Mouse (Mus musculus) small intestine, adult 2 months (tissue): ENCODE measurements at regions not wholly inside any gene's neighbourhood (a gene's known extent, or its start where the extent isn't known, plus 50 kb on each side); places are given as distances from the start of the nearest gene placed in this dataset.
"Not testable (repeated sequence)": the region's sequence is repeated elsewhere in the genome, so short reads cannot be mapped to it uniquely, and the experiment has no call there.

Experiments
- H3K27ac ChIP-seq: fragments of 200-500 bp; 2 replicates; pipeline ENCODE4 v1.5.1; 2012; ENCODE audit warnings: low read depth, low read length, control low read depth, inconsistent platforms; ENCODE audit not compliant: insufficient read depth
- H3K27me3 ChIP-seq: fragments of 200-500 bp; 2 replicates; pipeline ENCODE4 v1.6.1; 2012; ENCODE audit warnings: mild to moderate bottlenecking, moderate library complexity, low read length, inconsistent platforms; ENCODE audit not compliant: control insufficient read depth, insufficient read depth
- H3K36me3 ChIP-seq: fragments of 200-500 bp; 2 replicates; pipeline ENCODE4 v1.6.1; 2012; ENCODE audit warnings: mild to moderate bottlenecking, low read length, control low read depth, inconsistent platforms; ENCODE audit not compliant: control insufficient read depth, insufficient read depth
- H3K4me1 ChIP-seq: fragments of 200-500 bp; 2 replicates; pipeline ENCODE4 v1.6.1; 2012; ENCODE audit warnings: low read length, inconsistent platforms, mixed read lengths; ENCODE audit not compliant: control insufficient read depth, insufficient read depth, insufficient read length
- H3K4me3 ChIP-seq: fragments of 200-500 bp; 2 replicates; pipeline ENCODE4 v1.5.1; 2012; ENCODE audit warnings: low read depth, mild to moderate bottlenecking, control low read depth, inconsistent platforms, low read length, moderate library complexity
- CTCF ChIP-seq: fragments of 200-500 bp; IDR thresholded peaks from 2 replicates; pipeline ENCODE4 v1.5.1; 2012; ENCODE audit warnings: low read depth, mild to moderate bottlenecking, control low read depth, inconsistent platforms, low read length, moderate library complexity, mixed read lengths; ENCODE audit not compliant: insufficient replicate concordance, insufficient read length; ENCODE audit errors: extremely low read depth
- POLR2A ChIP-seq: fragments of 200-500 bp; IDR thresholded peaks from 2 replicates; pipeline ENCODE4 v1.6.1; 2012; ENCODE audit warnings: low read depth, mild to moderate bottlenecking, control low read depth, inconsistent platforms, low read length, moderate library complexity
- WGBS: fragments of 180-500 bp; shearing (Covaris S2); methylation state at CpG from one replicate; pipeline ENCODE4 v1.1.7; 2018; 5-methylcytosine and 5-hydroxymethylcytosine counted together

DNA sequence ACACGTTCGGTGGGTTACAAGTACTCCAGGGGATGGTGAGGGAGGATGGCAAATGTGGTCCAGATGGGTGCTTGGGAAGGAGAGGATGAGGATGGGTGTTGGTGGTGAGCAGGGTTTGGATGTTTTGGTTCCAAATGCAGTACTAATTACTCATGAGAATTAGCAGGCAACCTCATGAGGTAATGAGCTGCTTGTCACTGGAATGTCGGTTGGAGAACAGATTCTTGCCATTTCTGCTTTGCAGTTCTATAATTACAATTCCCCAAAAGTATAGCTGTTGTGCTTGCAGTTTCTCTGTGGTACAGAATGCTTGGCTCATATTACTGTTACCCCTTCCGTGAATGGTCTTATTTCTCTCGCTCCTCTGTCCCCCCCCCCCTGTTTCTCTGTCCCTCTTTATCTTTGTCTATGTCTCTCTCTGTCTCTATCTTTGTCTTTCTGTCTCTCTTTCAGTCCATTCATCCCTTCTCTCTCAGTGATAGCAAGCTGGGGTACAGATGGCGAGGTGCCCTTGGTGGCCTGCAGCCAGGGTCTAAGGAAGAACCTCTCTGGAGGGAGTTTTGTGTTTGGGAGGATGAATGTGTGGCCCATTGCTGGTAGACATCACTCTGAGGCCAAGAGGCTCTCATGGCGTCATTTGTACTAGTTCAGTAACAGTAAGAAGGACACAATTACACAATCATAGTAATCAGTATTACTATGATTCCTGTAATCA lies 232.5 kb downstream of the Enc1 start:
- Histone ChIP-seq H3K27ac (no peak overlapping the region), H3K36me3 (no peaks in the 10 kb centered on the region), H3K4me1 (no peaks in the 10 kb centered on the region), H3K27me3 (no peaks in the 10 kb centered on the region), H3K4me3 (no peak overlapping the region)
- TF ChIP-seq POLR2A = no peak
- TF ChIP-seq CTCF = no peak
- WGBS = 94% methylated on average over 7 of the region's 7 CpGs

DNA sequence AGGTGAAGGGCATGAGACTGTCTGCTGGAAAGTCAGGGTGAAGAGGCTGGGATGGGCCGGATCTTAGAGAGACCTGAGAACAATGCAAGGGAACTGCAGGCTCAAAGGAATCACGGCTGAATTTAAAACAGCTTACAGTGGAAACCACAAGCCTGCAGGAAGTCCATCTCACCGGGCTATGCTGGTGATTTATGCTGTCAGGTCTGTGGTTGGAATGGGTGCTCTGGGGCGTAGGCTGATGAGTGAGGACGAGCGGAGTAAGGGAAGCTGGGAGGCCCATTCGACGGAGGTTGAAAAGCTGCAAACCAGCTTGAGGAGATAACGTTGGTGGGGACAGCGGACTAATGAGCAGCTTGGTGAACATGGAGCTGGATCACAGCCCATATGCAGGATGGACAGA lies 229.1 kb downstream of the Enc1 start:
- H3K27me3 ChIP-seq = no peaks in the 10 kb centered on the region
- WGBS = 78% methylated on average over 10 of the region's 10 CpGs
- TF ChIP-seq POLR2A (no peak), CTCF (no peak)
- no peak overlapping the region for H3K27ac ChIP-seq
- no peaks in the 10 kb centered on the region for H3K36me3 ChIP-seq
- no peaks in the 10 kb centered on the region for H3K4me1 ChIP-seq
- H3K4me3 ChIP-seq = no peak overlapping the region

DNA sequence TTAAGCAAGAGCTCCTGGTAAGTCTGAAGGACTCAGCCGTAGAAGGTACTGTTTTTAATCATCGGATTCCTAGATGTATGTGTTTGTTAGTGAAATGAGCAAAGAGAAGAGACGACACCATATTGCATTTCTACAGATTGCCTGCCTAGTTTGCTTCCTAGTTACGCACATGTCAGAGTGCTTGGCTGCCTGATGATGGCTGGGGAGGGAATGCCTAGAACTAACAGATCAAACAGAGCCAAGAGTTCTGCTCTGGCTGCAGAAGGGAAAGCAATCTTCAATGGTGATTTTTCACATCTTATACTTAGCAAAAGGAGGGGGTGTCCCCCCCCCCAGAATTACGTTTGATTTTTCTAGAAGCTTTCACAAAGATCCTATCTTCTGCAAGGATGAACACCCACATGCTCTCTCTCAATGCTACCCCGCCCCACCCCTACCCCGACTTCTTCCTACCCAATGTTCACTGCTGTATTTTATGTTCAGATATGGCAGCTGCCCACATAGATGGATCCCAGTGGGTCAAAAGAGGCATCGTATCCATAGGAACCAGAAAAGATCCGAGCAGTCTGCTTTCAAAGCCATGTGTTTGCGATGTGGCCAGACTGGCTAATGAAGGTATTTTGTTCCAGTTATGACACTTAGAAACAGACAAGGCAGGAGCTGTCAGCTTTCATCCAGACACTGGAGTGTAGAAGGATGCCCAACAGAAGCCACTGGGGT lies 228.1 kb downstream of the Enc1 start:
- Histone ChIP-seq H3K36me3 (no peaks in the 10 kb centered on the region), H3K27ac (no peak overlapping the region), H3K4me1 (no peaks in the 10 kb centered on the region), H3K4me3 (no peak overlapping the region), H3K27me3 (no peaks in the 10 kb centered on the region)
- TF ChIP-seq POLR2A (no peak), CTCF (no peak)
- 93% methylated on average over 10 of the region's 10 CpGs for WGBS

DNA sequence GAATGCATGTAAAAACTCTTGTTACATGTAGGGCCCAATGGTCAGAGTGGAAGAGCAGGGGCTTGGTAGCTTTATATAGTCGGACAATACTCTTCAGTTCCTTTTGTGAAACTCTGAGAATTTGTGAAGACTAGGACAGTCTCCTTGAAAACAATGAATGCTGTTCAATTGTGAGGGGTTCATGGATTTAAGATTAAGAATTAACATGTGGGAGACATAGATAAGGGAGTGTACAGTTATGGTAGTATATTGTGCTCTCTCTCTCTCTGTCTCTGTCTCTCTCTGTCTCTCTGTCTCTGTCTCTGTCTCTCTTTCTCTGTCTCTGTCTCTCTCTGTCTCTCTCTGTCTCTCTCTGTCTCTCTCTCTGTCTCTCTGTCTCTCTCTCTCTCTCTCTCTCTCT lies 225.7 kb downstream of the Enc1 start:
- not testable (repeated sequence) for H3K36me3 ChIP-seq, H3K27ac ChIP-seq, H3K4me3 ChIP-seq, H3K4me1 ChIP-seq, H3K27me3 ChIP-seq
- WGBS = 86% methylated on average over 1 of the region's 1 CpGs

DNA sequence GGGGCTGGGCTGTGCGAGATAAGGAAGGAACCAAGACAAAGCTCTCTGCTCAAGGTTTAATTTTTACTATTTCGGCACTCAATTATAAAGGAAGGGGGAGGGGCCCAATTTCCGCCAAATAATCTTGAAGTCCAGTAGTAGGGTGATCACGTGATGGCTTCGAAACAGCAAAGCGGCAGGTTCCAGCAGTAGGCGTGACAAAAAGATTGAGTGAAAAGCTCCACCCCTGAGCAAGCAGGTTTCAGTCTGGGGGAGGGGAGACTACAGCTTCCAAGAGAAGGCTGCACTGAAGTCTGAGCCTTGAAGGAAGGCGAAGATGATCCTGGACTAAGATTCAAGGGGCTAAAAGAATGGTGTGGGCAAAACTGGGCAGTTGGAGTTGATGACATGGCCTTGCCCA lies 222.9 kb downstream of the Enc1 start:
- no peaks in the 10 kb centered on the region for H3K36me3 ChIP-seq
- no peak overlapping the region for H3K4me3 ChIP-seq
- no peak overlapping the region for H3K27ac ChIP-seq
- no peak for TF ChIP-seq CTCF
- no peak for TF ChIP-seq POLR2A
- 74% methylated on average over 8 of the region's 8 CpGs for WGBS
- no peaks in the 10 kb centered on the region for H3K27me3 ChIP-seq
- H3K4me1 ChIP-seq = peaks cover 2% of the 10 kb centered on the region; the same call in 1 of the 2 replicates

DNA sequence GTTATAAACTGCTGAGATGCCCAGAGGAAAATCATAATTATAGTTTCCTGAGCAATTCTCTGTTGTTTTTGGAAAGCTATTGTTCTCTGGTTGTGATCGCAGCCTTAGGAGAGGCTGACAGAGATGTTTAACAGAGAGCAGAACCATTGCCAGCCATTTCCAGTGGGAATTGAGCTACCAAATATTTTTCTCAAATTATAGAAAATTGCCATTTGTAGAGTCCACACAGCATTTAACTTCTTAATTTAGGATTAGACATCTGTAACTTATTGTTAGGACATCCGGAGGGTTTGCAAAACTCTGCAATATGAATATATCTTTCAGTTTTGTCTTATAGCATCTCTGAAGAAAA lies 222.0 kb downstream of the Enc1 start:
- no peak for TF ChIP-seq CTCF
- TF ChIP-seq POLR2A = no peak
- Histone ChIP-seq H3K27me3 (no peaks in the 10 kb centered on the region), H3K36me3 (no peaks in the 10 kb centered on the region), H3K4me3 (no peak overlapping the region), H3K4me1 (peaks cover 2% of the 10 kb centered on the region), H3K27ac (no peak overlapping the region)
- WGBS = 53% methylated on average over 2 of the region's 2 CpGs

DNA sequence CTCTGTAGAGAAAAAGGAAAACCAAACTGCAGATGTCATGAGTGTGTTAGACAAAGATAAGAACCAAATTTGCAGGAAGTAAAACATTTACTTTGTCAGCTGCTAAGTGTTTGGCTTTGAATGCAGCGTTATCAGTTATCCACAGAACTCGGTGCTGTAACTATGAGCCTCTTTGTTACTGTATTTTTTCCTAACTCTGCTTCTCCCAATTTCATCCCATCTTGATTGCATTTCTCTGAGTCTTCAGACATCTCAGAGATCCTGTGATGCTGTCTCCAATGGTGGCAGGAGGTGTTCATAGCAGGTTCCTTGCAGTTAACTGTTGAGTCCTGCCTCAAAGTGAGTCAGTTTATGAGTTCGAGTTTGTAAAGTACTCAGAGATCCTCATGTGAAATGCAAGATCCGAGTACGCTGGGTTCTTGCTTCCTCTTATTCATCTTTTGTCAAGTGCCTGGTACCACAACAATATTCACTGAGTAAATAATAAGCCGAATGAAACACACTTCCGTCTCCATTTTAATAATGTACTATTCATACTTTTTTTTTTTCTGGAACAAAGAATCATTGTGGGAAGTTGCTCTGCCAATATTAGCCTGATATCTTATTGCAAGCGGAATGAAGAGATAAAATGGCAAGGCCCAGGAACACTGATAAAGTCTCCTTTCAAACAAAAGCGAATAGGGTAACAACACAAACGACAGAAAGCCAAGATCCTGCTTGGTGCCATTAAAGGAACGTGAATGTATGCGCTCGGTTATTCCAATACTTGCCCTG lies 221.4 kb downstream of the Enc1 start:
- no peak overlapping the region for H3K4me3 ChIP-seq
- no peaks in the 10 kb centered on the region for H3K36me3 ChIP-seq
- TF ChIP-seq CTCF (no peak), POLR2A (no peak)
- H3K4me1 ChIP-seq = peaks cover 6% of the 10 kb centered on the region
- H3K27me3 ChIP-seq = no peaks in the 10 kb centered on the region
- H3K27ac ChIP-seq = peak overlapping the region; percentile 37; the same call in 1 of the 2 replicates
- WGBS = 18% methylated on average over 13 of the region's 13 CpGs
